Mouse (Mus musculus) heart, adult 2 months (tissue): Measurements from ENCODE around the gene Slc35e2.

Source experiments
- CTCF ChIP-seq: fragments of 200-600 bp; IDR thresholded peaks from 2 replicates; pipeline ENCODE4 v1.8.1; 2022; ENCODE audit warnings: antibody characterized with exemption, mild to moderate bottlenecking, moderate library complexity
- EP300 ChIP-seq: fragments of 200-500 bp; IDR thresholded peaks from 2 replicates; pipeline ENCODE4 v1.6.1; 2011; ENCODE audit warnings: low read depth, low read length, control low read depth; ENCODE audit not compliant: insufficient read depth

- TF ChIP-seq CTCF (peak; percentile 67), EP300 (peak; percentile 65; the same call in 1 of the 2 replicates)
Observed at GRCm38 (mm10) chr4:155563400-155564231, 37.6 kb upstream of the Slc35e2 start.
